Mouse (Mus musculus): ENCODE results near the gene Macf1.

DNA sequence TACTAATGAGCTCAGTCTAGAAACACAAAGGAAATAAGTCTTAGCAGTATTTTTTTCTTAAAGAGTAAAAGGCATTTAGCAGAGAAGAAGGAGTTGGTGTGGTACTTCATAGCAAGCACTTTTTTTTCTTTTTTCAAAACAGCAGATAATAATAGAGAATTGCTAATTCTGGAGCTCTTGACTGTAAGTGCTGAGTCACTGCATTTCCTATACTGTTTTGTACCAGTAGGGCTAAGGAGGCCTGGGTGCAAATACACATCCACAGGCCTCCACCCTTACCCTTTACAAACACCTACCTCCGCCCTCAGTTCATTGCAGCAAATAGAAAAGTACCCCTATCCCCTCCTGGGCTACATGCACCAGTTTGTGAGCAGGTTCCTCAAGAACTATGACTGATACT, 17.6 kb downstream of the Macf1 start:
- no peak for TF ChIP-seq USF1 (IDR thresholded peaks at IDR 0.05; ENCODE audit: low read depth)
- TF ChIP-seq MYOD1 (IDR thresholded peaks at IDR 0.05; ENCODE audit: control insufficient read depth, insufficient read length, low read depth): no peak
- TF ChIP-seq CTCF (IDR thresholded peaks at IDR 0.05; ENCODE audit: control insufficient read depth, insufficient read depth, insufficient read length): no peak
- no peak for TF ChIP-seq MYOG (IDR thresholded peaks at IDR 0.05; ENCODE audit: control insufficient read depth, extremely low read depth, insufficient read length)
- no peak for TF ChIP-seq MAX (IDR thresholded peaks at IDR 0.05)
